In genomic region chr8:125232724-125233123, GRCm38 (mm10) we compare ENCODE assay signal across 21 mouse cellular contexts.
"Had no signal": no experiment of that assay in that cellular context is flagged by ENCODE, and none has a peak within 500 bp of the region (broad histone marks: within the 10 kb centered on the region; RNA-seq: fewer than 3 reads in every experiment).

No protein-coding gene starts in this region.

- H3K4me3 ChIP-seq: intestine, embryonic 15.5 days; kidney, embryonic 15.5 days; limb, embryonic 12.5 days; limb, embryonic 15.5 days; liver, embryonic 15.5 days; lung, embryonic 15.5 days; neural tube, embryonic 12.5 days; neural tube, embryonic 15.5 days; stomach, embryonic 15.5 days had no signal

- ATAC-seq: intestine, embryonic 15.5 days had no signal

- H3K27ac ChIP-seq: intestine, embryonic 15.5 days; kidney, embryonic 15.5 days; limb, embryonic 12.5 days; limb, embryonic 15.5 days; liver, embryonic 15.5 days; lung, embryonic 15.5 days; neural tube, embryonic 12.5 days; neural tube, embryonic 15.5 days; stomach, embryonic 15.5 days had no signal

- DNase-seq: kidney, adult 11 months; kidney, adult 8-10 months; kidney, postnatal 10 days; kidney, postnatal 36 days; left cerebral cortex, postnatal 4 days; lung, adult 18-20 months; lung, postnatal 10 days; lung, postnatal 36 days; midbrain, embryonic 14.5 days; retina, postnatal 1 day; right cerebral cortex, postnatal 25 days; spleen, adult 18-20 months had no signal
